Mouse (Mus musculus) intestine, embryonic 14.5 days (tissue): ENCODE data around the gene Acadl. TPM values are rescaled to one million over a fixed set of nuclear protein-coding genes. Genes with fewer than 3 reads are reported as not detected.

ENCODE experiments used
- ATAC-seq: fragments of 200-750 bp; cut with Nextera tagmentation; replicated peaks from 2 replicates; pipeline ENCODE4 v1.8.0; 2017; ENCODE audit warnings: low read depth, moderate number of reproducible peaks, moderate TSS enrichment, moderate library complexity; ENCODE audit not compliant: low FRiP score, low TSS enrichment
- DNase-seq: peaks from one replicate; pipeline ENCODE4 v3.0.0-alpha.2; 2018; ENCODE audit warnings: low spot score
- H3K27ac ChIP-seq: fragments of 300-500 bp; sonication (generic); 2 replicates; pipeline ENCODE4 v1.5.1; 2014; ENCODE audit warnings: low read depth, mild to moderate bottlenecking, control low read depth
- H3K27me3 ChIP-seq: fragments of 300-500 bp; sonication (generic); replicated peaks from 2 replicates; pipeline ENCODE4 v1.6.1; 2014; ENCODE audit warnings: low read length, control low read depth; ENCODE audit not compliant: control insufficient read depth, insufficient read depth
- H3K36me3 ChIP-seq: fragments of 300-500 bp; sonication (generic); 2 replicates; pipeline ENCODE4 v1.6.1; 2014; ENCODE audit warnings: low read length, control low read depth; ENCODE audit not compliant: control insufficient read depth, insufficient read depth
- H3K4me1 ChIP-seq: fragments of 300-500 bp; sonication (generic); replicated peaks from 2 replicates; pipeline ENCODE4 v1.6.1; 2014; ENCODE audit warnings: low read length, control low read depth, mixed read lengths; ENCODE audit not compliant: control insufficient read depth, insufficient read depth
- H3K4me2 ChIP-seq: fragments of 300-500 bp; sonication (generic); 2 replicates; pipeline ENCODE4 v1.6.1; 2014; ENCODE audit warnings: low read length
- H3K4me3 ChIP-seq: fragments of 300-500 bp; sonication (generic); 2 replicates; pipeline ENCODE4 v1.5.1; 2014; ENCODE audit warnings: low read depth, low read length, control low read depth, mixed read lengths
- H3K9ac ChIP-seq: fragments of 300-500 bp; sonication (generic); 2 replicates; pipeline ENCODE4 v1.6.1; 2014; ENCODE audit warnings: mild to moderate bottlenecking, low read length
- H3K9me3 ChIP-seq: fragments of 300-500 bp; sonication (generic); 2 replicates; pipeline ENCODE4 v1.6.1; 2016; ENCODE audit warnings: low read length, control low read depth; ENCODE audit not compliant: control insufficient read depth
- WGBS: fragments of 180-500 bp; shearing (Covaris S2); extraction: QIAGEN DNeasy Blood & Tissue Kit; methylation state at CpG from one replicate; pipeline ENCODE4 v1.1.7; 2014; 5-methylcytosine and 5-hydroxymethylcytosine counted together
- polyA plus RNA-seq: library from polyadenylated mRNA; unstranded; fragments of >200 nt; fragmentation: Nextera tagmentation; extraction: Ambion mirVana; gene quantifications from 2 replicates; pipeline ENCODE4 v1.2.1, GENCODE M21; 2014

Gene Acadl
- polyA plus RNA-seq, 1 experiment from 2014 or later = 121 TPM

DNA sequence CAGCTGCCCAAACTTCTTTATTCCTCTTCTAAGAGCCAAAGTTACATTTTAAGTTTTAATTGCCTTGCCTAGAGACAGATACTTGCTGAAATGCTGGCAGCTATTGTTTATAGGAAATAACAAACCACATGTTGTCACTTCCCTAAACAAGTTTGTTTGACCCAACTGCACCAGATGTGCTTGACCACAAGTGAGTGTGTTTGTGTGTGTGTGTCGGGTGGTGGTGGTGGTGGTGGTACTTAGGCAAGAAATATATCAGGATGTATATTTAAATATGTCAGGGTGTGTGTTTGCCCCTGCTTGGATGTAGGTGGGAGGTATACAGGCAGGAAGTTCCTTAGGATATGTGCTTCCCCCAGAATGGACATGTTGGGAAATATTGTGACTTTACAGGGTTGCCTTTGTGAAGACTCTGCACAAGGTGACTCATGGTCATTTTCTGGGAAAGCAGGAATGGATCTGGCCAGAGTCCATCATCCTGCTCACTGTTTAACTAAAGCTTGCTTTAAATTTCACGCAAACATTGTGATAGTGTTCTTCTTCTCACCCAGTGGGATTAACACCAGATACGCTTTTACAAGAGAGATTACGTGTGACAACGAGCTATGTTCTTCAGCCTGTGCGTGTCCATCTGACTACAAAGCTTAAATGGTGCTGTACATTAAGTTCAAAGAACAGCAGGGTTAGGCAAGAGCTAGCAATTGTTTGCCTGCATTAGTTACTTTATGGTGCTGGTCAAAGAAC, 32.2 kb upstream of the Acadl start:
- H3K9me3 ChIP-seq = no peaks in the 10 kb centered on the region
- H3K4me3 ChIP-seq = no peak overlapping the region
- DNase-seq = no peak
- no peak overlapping the region for H3K9ac ChIP-seq
- H3K27me3 ChIP-seq = no peaks in the 10 kb centered on the region
- peak overlapping the region; percentile 37 for H3K4me2 ChIP-seq
- 61% methylated on average over 6 of the region's 6 CpGs for WGBS
- no peaks in the 10 kb centered on the region; the same call in 1 of the 2 replicates for H3K4me1 ChIP-seq
- no peaks in the 10 kb centered on the region for H3K36me3 ChIP-seq
- H3K27ac ChIP-seq = no peak overlapping the region
- peak; percentile 61 for ATAC-seq

DNA sequence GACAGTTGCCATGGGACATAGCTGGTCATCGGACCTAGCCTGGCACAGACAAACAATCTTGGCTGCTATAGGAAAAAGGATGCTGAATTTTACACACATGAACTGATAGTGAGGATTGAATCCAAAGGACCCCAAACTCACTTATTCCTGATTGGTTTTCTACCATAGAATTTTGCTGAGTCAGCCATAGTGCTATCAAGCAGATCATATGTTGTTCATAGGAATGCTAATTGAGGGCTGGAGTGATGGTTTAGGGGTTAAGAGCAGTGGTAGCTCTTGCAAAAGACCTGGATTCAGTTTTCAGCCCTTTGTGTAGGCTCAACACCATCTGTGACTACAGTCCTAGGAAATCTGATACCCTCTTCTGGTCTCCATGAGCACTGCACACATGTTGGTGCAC, 24.1 kb upstream of the Acadl start:
- no peak overlapping the region for H3K4me2 ChIP-seq
- no peaks in the 10 kb centered on the region for H3K9me3 ChIP-seq
- H3K27me3 ChIP-seq = no peaks in the 10 kb centered on the region
- H3K4me3 ChIP-seq = no peak overlapping the region
- no peaks in the 10 kb centered on the region for H3K4me1 ChIP-seq
- WGBS = 95% methylated on average over 1 of the region's 1 CpGs
- DNase-seq (no peak), ATAC-seq (no peak)
- H3K27ac ChIP-seq = no peak overlapping the region
- H3K9ac ChIP-seq = no peak overlapping the region
- H3K36me3 ChIP-seq = no peaks in the 10 kb centered on the region

DNA sequence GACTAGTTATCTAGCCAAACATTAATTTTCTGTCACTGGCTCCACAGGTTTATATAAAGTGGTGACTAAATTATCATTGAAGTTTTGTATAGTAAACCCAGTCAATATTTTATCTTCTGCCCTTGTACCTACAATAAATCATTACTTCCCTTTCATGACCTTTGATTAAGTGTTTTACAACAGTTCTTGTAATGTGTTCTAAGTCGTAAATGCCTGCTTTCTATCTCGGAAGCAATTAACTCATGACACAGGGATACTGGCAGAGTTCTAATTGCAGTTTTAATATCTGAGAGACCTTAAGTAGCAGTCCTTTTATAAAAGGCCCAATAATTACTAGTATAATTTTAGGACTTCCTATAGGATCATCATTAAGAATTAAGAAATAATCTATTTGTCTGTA, 17.1 kb upstream of the Acadl start:
- WGBS = 61% methylated on average over 2 of the region's 2 CpGs

DNA sequence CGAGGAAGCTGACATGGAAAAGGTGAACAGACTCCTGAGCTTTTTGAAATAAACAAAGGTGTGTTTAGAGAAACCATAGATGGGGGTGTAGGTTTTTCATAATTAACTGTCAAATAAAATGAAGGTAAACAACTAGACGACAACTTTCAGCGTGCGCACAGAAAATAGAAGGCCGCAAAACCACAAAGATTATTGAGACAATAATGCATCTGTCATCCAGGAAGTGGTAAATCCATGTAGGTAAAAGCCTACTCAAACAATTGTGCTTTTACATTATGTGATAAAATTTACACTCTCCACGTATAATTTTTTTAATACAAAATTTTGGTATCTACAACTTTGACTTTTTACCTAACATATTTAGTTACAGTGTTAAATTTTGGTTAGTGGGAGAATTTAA, 11.7 kb upstream of the Acadl start:
- 92% methylated on average over 6 of the region's 6 CpGs for WGBS
- Histone ChIP-seq H3K4me3 (no peak overlapping the region), H3K9me3 (0 out of 2 replicates have a peak, but pooled peaks cover 10% of the 10 kb centered on the region), H3K9ac (no peak overlapping the region), H3K36me3 (no peaks in the 10 kb centered on the region), H3K27me3 (no peaks in the 10 kb centered on the region), H3K4me1 (no peaks in the 10 kb centered on the region), H3K4me2 (no peak overlapping the region), H3K27ac (no peak overlapping the region)
- DNase-seq (no peak), ATAC-seq (no peak)

More for the DNA sequence above, 17.1 kb upstream of the Acadl start:
- Histone ChIP-seq H3K36me3 (no peaks in the 10 kb centered on the region), H3K4me2 (no peak overlapping the region), H3K9me3 (0 out of 2 replicates have a peak, but pooled peaks cover 10% of the 10 kb centered on the region), H3K27me3 (no peaks in the 10 kb centered on the region), H3K9ac (no peak overlapping the region), H3K4me1 (no peaks in the 10 kb centered on the region), H3K4me3 (no peak overlapping the region), H3K27ac (no peak overlapping the region)
- no peak for ATAC-seq
- DNase-seq = no peak

DNA sequence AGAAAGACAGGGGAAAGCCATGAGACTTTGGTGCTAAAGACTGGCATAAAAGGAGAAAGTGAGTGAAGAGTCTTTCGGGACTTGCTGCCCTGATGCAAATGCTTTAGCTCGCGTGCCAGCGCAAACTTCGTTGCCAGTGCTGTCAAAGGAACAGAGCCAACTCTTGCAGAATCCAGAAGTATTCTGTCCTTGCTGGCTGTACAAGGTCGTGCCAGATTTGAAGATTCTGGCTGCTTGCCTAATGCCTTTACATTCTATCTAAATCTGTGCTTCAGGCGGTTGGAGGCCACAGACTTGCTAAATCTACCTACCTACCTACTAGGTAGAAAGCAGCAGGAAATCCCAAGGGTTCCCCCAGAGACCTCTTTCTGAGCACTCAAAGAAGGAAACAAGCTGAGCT, 8.5 kb upstream of the Acadl start:
- H3K4me1 ChIP-seq = no peaks in the 10 kb centered on the region
- H3K4me3 ChIP-seq = no peak overlapping the region
- no peak for DNase-seq
- H3K27me3 ChIP-seq = no peaks in the 10 kb centered on the region
- no peak overlapping the region for H3K9ac ChIP-seq
- no peaks in the 10 kb centered on the region for H3K36me3 ChIP-seq
- 82% methylated on average over 7 of the region's 7 CpGs for WGBS
- no peak overlapping the region for H3K4me2 ChIP-seq
- H3K27ac ChIP-seq = no peak overlapping the region
- no peaks in the 10 kb centered on the region for H3K9me3 ChIP-seq
- no peak for ATAC-seq

DNA sequence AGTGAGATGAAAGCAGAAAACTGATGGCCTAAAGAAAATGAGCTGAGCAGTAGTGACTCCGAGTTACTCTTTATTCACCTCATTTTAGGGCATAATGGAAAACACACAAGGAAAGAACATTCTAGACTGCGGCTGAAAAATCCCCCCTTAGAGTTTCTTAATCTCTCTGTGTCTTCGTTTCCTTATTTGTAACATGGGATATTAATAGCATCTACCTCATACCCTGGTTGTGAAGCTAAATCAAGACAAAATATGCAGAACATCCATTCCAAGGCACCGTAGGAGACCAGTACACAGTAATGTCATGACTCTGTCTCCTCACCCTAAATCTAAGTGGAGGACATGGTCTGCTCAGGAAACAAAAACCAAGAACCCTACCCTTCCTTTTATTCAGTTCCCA, 2.6 kb upstream of the Acadl start:
- Histone ChIP-seq H3K27ac (no peak overlapping the region), H3K4me2 (no peak overlapping the region), H3K9ac (no peak overlapping the region), H3K4me3 (no peak overlapping the region), H3K27me3 (no peaks in the 10 kb centered on the region), H3K4me1 (peaks cover 11% of the 10 kb centered on the region; the same call in 1 of the 2 replicates), H3K9me3 (no peaks in the 10 kb centered on the region), H3K36me3 (no peaks in the 10 kb centered on the region)
- ATAC-seq = no peak
- no peak for DNase-seq
- WGBS = 81% methylated on average over 4 of the region's 4 CpGs

DNA sequence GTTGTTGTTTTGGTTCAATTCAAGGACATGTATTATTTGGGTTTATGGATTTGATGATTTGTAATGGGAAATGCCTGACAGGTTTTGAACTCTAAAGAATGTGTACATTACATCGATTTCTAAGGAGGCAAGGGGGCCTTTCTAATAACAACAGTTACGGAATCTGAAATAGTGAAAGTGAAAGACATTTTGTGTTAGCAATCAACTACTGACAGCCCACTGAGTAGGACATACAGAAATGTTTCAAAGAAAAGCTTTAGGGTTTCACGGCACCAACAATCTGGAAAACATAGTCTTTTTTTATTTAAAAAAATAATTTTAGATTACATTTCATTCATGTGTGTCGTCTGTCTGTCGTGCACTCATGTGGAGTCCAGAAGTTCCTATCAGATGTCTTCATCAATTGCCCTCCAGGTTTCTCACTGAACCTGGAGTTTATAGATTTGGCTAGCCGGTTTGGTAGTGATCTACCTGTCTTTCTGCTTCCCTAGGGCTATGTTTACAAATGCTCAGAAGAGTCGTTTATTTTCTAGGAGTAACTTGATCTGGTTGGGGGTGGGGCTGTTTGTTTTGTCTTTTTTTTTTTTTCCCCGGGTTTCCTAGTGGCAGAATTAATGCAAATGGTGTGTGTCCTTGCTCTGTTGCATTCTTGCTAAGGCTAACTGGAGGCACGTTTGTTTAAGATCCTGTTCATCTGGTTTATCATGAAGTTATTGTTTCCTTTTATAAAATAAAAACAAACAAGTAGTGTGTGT, 841 bp upstream of the Acadl start:
- Histone ChIP-seq H3K4me2 (peak overlapping the region; percentile 69), H3K9me3 (no peaks in the 10 kb centered on the region), H3K4me3 (peak overlapping the region; percentile 63), H3K27me3 (no peaks in the 10 kb centered on the region), H3K27ac (no peak overlapping the region), H3K4me1 (peaks cover 11% of the 10 kb centered on the region; the same call in 1 of the 2 replicates), H3K9ac (no peak overlapping the region), H3K36me3 (no peaks in the 10 kb centered on the region)
- DNase-seq = no peak
- ATAC-seq = no peak
- 14% methylated on average over 9 of the region's 9 CpGs for WGBS

DNA sequence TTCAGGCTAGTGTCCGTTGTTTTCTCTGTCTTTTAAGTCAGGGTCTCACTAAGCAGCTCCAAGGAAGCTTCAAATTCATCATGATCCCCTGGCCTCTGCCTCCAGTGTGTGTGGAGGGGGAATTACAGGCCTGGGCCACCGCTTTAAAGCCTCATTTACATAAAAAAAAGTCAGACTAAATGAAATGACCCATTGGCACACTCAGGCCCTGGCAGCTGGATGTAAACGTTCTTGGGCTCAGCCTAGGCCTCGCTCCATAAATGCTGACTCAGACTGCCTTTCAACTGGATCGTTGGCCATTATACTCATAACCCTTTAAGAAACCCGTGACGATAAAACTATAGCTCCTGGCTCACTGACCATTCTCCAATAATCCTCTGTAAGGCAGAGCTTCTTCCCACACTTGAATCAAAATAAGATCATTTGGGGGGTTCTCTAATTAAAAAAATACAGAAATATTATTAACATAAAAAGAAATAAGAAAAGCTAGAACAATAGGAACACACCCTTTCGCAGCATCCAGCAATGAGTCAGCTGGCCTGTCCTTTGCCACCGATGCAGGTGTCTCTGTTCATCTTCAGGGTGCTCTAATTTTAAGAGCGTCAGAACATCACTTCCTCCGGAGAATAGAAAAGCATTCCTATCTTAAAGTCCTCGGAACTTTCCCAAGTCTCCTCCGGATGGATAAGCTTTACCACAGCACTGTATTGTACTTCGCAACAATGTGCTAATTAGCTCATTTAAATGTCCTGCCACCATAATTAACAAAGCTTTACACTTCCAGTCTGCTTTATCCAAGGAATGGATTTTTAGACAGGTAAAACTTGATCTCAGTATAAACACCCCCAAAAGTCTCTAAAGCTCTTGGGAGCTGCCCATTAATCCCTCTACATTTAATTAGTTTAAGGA, 1.1 kb downstream of the Acadl start:
- Histone ChIP-seq H3K36me3 (peaks cover 6% of the 10 kb centered on the region; the same call in 1 of the 2 replicates), H3K9me3 (no peaks in the 10 kb centered on the region), H3K27ac (peak overlapping the region; percentile 64; the same call in 1 of the 2 replicates), H3K4me1 (peaks cover 11% of the 10 kb centered on the region; the same call in 1 of the 2 replicates), H3K4me3 (peak overlapping the region; percentile 63), H3K27me3 (no peaks in the 10 kb centered on the region), H3K9ac (peak overlapping the region; percentile 63), H3K4me2 (peak overlapping the region; percentile 69)
- 26% methylated on average over 14 of the region's 14 CpGs for WGBS
- ATAC-seq (no peak), DNase-seq (peak; percentile 56)
